Mouse (Mus musculus): ENCODE measurements around the gene Lrrn2.

GRCm38 (mm10) chr1:132928907-132929250 is 48.8 kb downstream of the Lrrn2 start:
- TF ChIP-seq CTCF (IDR thresholded peaks at IDR 0.05; ENCODE audit: control insufficient read depth, insufficient read depth, low read length) (no peak), POLR2A (IDR thresholded peaks at IDR 0.05; ENCODE audit: borderline replicate concordance, control insufficient read depth, low read depth, low read length) (no peak)
